Mouse (Mus musculus) spleen, postnatal 14 days (tissue): ENCODE measurements around the gene Actn3.
"Not testable (repeated sequence)": the region's sequence is repeated elsewhere in the genome, so short reads cannot be mapped to it uniquely, and the experiment has no call there.

Source experiments
- DNase-seq, 2 experiments: peaks; one replicate each; pipeline ENCODE4 v3.0.0; 2021 to 2022; ENCODE audit warnings: low spot score in 2 of 2

Actn3 gene

GRCm38 (mm10) chr19:4859081-4859480 lies 18.6 kb downstream of the Actn3 start:
- peak; percentile 50 to 58 for DNase-seq

- DNase-seq, result no peak
Measured at GRCm38 (mm10) chr19:4855951-4856350, 21.8 kb downstream of the Actn3 start.

- no peak for DNase-seq
Measured at GRCm38 (mm10) chr19:4855470-4855820, 22.3 kb downstream of the Actn3 start.

- peak; percentile 51 to 56 for DNase-seq
Measured at GRCm38 (mm10) chr19:4854552-4855469, 22.9 kb downstream of the Actn3 start, which contains the start of gene Ctsf. Ctsf (plus strand) TSS chr19:4855130.

GRCm38 (mm10) chr19:4850281-4850680 lies 27.4 kb downstream of the Actn3 start:
- no peak for DNase-seq

GRCm38 (mm10) chr19:4849800-4850199 lies 27.9 kb downstream of the Actn3 start:
- DNase-seq, result no peak

- no peak for DNase-seq
Measured at GRCm38 (mm10) chr19:4847490-4847889, 30.2 kb downstream of the Actn3 start.

GRCm38 (mm10) chr19:4845846-4846245 lies 31.9 kb downstream of the Actn3 start:
- DNase-seq, result no peak

GRCm38 (mm10) chr19:4842611-4843010 lies 35.1 kb downstream of the Actn3 start:
- DNase-seq, result no peak

GRCm38 (mm10) chr19:4840848-4841247 lies 36.9 kb downstream of the Actn3 start:
- no peak for DNase-seq

- peak; percentile 90 to 91 for DNase-seq
Measured at GRCm38 (mm10) chr19:4839149-4839548, 38.6 kb downstream of the Actn3 start, which contains the start of the genes Ccs and Ccdc87. Ccs (minus strand) TSS chr19:4839332. Ccdc87 (plus strand) TSS chr19:4839366.

GRCm38 (mm10) chr19:4838526-4839140 lies 39.1 kb downstream of the Actn3 start:
- DNase-seq, result no peak

GRCm38 (mm10) chr19:4837049-4837448 lies 40.7 kb downstream of the Actn3 start:
- DNase-seq, result no peak

GRCm38 (mm10) chr19:4836096-4836495 lies 41.6 kb downstream of the Actn3 start:
- no peak for DNase-seq

- no peak for DNase-seq
Measured at GRCm38 (mm10) chr19:4833977-4834376, 43.7 kb downstream of the Actn3 start.

- DNase-seq, result no peak
Measured at GRCm38 (mm10) chr19:4829156-4829555, 48.6 kb downstream of the Actn3 start.

GRCm38 (mm10) chr19:4828444-4829114 lies 49.1 kb downstream of the Actn3 start:
- DNase-seq, result no peak

GRCm38 (mm10) chr19:4820678-4821303 lies 56.9 kb downstream of the Actn3 start:
- no peak for DNase-seq

GRCm38 (mm10) chr19:4817182-4817835 lies 60.4 kb downstream of the Actn3 start:
- no peak for DNase-seq

GRCm38 (mm10) chr19:4813015-4813414 lies 64.7 kb downstream of the Actn3 start:
- peak in 1 of 2 experiments; percentile 38 for DNase-seq

GRCm38 (mm10) chr19:4812334-4812949 lies 65.3 kb downstream of the Actn3 start:
- DNase-seq, result not testable (repeated sequence)
